8 mouse cellular contexts compared by ENCODE assay signal in genomic region chr14:14832520-14833240, GRCm38 (mm10). TPM values are rescaled to one million over a fixed set of nuclear protein-coding genes. Genes with fewer than 3 reads are reported as not detected.
DNase-seq lines count a peak whose midpoint lies in the region; ATAC-seq and TF ChIP-seq lines count a peak whose summit lies in the region.
"Had no signal": no experiment of that assay in that cellular context is flagged by ENCODE, and none has a peak within 500 bp of the region (broad histone marks: within the 10 kb centered on the region; RNA-seq: fewer than 3 reads in every experiment).

No protein-coding gene starts in this region.

- peak; percentile 49; the same call in 1 of the 2 replicates for ATAC-seq in kidney, embryonic 14.5 days (ENCODE audit: low FRiP score, low TSS enrichment)
- ATAC-seq in lung, embryonic 14.5 days (ENCODE audit: insufficient read depth) = peak; percentile 86
- ATAC-seq in megakaryocyte-erythroid progenitor cell, adult 5-6 weeks (replicated peaks; ENCODE audit: low FRiP score, low TSS enrichment, poor library complexity, severe bottlenecking) = no peak

- H3K9ac ChIP-seq in kidney, embryonic 14.5 days (ENCODE audit: low read depth, low read length) = no peak overlapping the region
- no peak overlapping the region for H3K9ac ChIP-seq in lung, embryonic 14.5 days
- H3K9ac ChIP-seq: limb, embryonic 12.5 days had no signal

- TF ChIP-seq CTCF in lung, embryonic 14.5 days (IDR thresholded peaks at IDR 0.05; ENCODE audit: low read depth) = no peak
- TF ChIP-seq CTCF in testis, adult 2 months (IDR thresholded peaks at IDR 0.05; ENCODE audit: control insufficient read depth, insufficient read depth, insufficient replicate concordance, low read depth, low read length) = no peak

- H3K27me3 ChIP-seq in kidney, embryonic 14.5 days (ENCODE audit: control insufficient read depth, insufficient read depth, low read length) = no peaks in the 10 kb centered on the region
- H3K27me3 ChIP-seq in lung, embryonic 14.5 days (ENCODE audit: insufficient read depth, low read length) = no peaks in the 10 kb centered on the region
- H3K27me3 ChIP-seq in testis, adult 2 months (ENCODE audit: control insufficient read depth, insufficient read depth, low read length) = no peaks in the 10 kb centered on the region
- H3K27me3 ChIP-seq: limb, embryonic 12.5 days had no signal

- WGBS in kidney, embryonic 14.5 days = 76% methylated on average over 12 of the region's 12 CpGs
- 50% methylated on average over 12 of the region's 12 CpGs for WGBS in lung, embryonic 14.5 days

- DNase-seq in adrenal gland, adult 18-20 months (ENCODE audit: low spot score in 2 of 2) = peak; percentile 44 to 59
- peak; percentile 89 for DNase-seq in brain, adult 2 months (ENCODE audit: low read depth, low spot score)
- DNase-seq in gastrocnemius, adult 8-10 months (ENCODE audit: low spot score in 2 of 2) = peak; percentile 73 to 83
- peak; percentile 74 for DNase-seq in lung, embryonic 14.5 days

- H3K27ac ChIP-seq in kidney, embryonic 14.5 days (ENCODE audit: low read depth, low read length) = no peak overlapping the region
- peak overlapping the region; percentile 9; the same call in 1 of the 2 replicates for H3K27ac ChIP-seq in lung, embryonic 14.5 days (ENCODE audit: low read depth)
- H3K27ac ChIP-seq in testis, adult 2 months (ENCODE audit: control insufficient read depth, insufficient read depth, low read depth, low read length) = peak overlapping the region; percentile 64
- H3K27ac ChIP-seq: limb, embryonic 12.5 days had no signal

- TF ChIP-seq POLR2A in testis, adult 2 months (IDR thresholded peaks at IDR 0.05; ENCODE audit: control insufficient read depth, low read depth, low read length) = no peak

- H3K36me3 ChIP-seq in kidney, embryonic 14.5 days (ENCODE audit: control insufficient read depth, insufficient read depth, low read length) = no peaks in the 10 kb centered on the region
- H3K36me3 ChIP-seq in lung, embryonic 14.5 days (ENCODE audit: insufficient read depth) = no peaks in the 10 kb centered on the region
- H3K36me3 ChIP-seq in testis, adult 2 months (ENCODE audit: control insufficient read depth, insufficient read depth, low read length) = no peaks in the 10 kb centered on the region
- H3K36me3 ChIP-seq: limb, embryonic 12.5 days had no signal

- H3K9me3 ChIP-seq in kidney, embryonic 14.5 days (ENCODE audit: control insufficient read depth, low read length) = no peaks in the 10 kb centered on the region
- no peaks in the 10 kb centered on the region for H3K9me3 ChIP-seq in lung, embryonic 14.5 days (ENCODE audit: low read depth, low read length)
- H3K9me3 ChIP-seq: limb, embryonic 12.5 days had no signal

- no peaks in the 10 kb centered on the region for H3K4me1 ChIP-seq in kidney, embryonic 14.5 days (ENCODE audit: control insufficient read depth, insufficient read depth, low read length)
- no peaks in the 10 kb centered on the region for H3K4me1 ChIP-seq in lung, embryonic 14.5 days (ENCODE audit: insufficient read depth)
- no peaks in the 10 kb centered on the region for H3K4me1 ChIP-seq in testis, adult 2 months (ENCODE audit: control insufficient read depth, insufficient read depth, low read length)
- H3K4me1 ChIP-seq: limb, embryonic 12.5 days had no signal

- no peak overlapping the region for H3K4me2 ChIP-seq in kidney, embryonic 14.5 days (replicated peaks; ENCODE audit: low read depth, low read length)
- H3K4me2 ChIP-seq in lung, embryonic 14.5 days = no peak overlapping the region
- H3K4me2 ChIP-seq: limb, embryonic 12.5 days had no signal

- H3K4me3 ChIP-seq in kidney, embryonic 14.5 days (ENCODE audit: low read length) = no peak overlapping the region
- no peak overlapping the region for H3K4me3 ChIP-seq in lung, embryonic 14.5 days (ENCODE audit: low read depth, low read length)
- H3K4me3 ChIP-seq in testis, adult 2 months (ENCODE audit: control insufficient read depth, low read depth, low read length) = no peak overlapping the region
- H3K4me3 ChIP-seq: limb, embryonic 12.5 days had no signal

RNA-seq across cellular contexts. Expression of gene Nek10, which starts 29.5 kb away (rescaled TPM):
- under 1 TPM in 1 of 2 experiments, not detected in 1; 0.03 TPM for total RNA-seq in adrenal gland, adult 18-20 months (2021)
- under 1 TPM in 2 of 4 experiments, not detected in 2; 0.07 to 0.08 TPM for total RNA-seq in gastrocnemius, adult 8-10 months (2022)
- 0.01 TPM in 1 of 2 replicates, not detected in the other for polyA plus RNA-seq in kidney, embryonic 14.5 days (2014; fragmentation: Nextera tagmentation; extraction: Ambion mirVana)
- 0.03 and 0.08 TPM in 2 replicates for polyA plus RNA-seq in lung, embryonic 14.5 days (2014; fragmentation: Nextera tagmentation; extraction: Ambion mirVana)
- 1.8 and 2.2 TPM in 2 replicates for polyA plus RNA-seq in testis, adult 2 months (2012; rRNA removed)
- 0.04 and 0.20 TPM in 2 replicates for total RNA-seq in megakaryocyte-erythroid progenitor cell, adult 5-6 weeks (2014; fragmentation: Nextera tagmentation)
- total RNA-seq in megakaryocyte-erythroid progenitor cell, adult 5-6 weeks (2017) = 0.08 TPM in 1 of 2 replicates, not detected in the other
- polyA plus RNA-seq: limb, embryonic 12.5 days had no signal
